Mouse (Mus musculus) lung, postnatal 0 days (tissue): Measurements from ENCODE around the gene Sestd1.

Source experiments
- CTCF ChIP-seq: IDR thresholded peaks from 2 replicates; pipeline ENCODE4 v1.5.1; 2016; ENCODE audit warnings: antibody characterized with exemption, mild to moderate bottlenecking
- EP300 ChIP-seq: IDR thresholded peaks from 2 replicates; pipeline ENCODE4 v1.6.1; 2016; ENCODE audit warnings: antibody characterized with exemption, mild to moderate bottlenecking, control low read depth

DNA sequence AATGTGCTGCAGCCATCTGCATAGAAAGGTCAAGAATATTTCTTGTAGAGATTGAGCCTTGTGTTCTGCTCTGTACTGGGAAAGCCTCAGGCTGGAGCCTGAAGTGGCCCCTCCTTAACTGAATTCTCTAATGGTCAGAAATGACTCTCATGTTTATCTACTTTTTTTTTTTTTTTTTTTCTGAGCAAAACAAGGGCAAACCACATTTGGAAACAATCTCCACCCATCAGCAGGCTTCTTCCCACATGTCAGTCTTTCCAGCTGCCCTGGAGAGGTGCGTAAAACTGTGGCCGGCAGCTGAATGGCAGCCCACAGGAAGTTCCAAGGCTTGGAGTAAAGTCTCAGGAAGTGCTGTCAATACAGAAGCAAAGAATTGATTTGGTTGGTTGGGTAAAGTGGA is 6.4 kb upstream of the Sestd1 start:
- no peak for TF ChIP-seq CTCF
- no peak for TF ChIP-seq EP300
